Mouse (Mus musculus): Measurements from ENCODE around the gene Polrmt. TPM values are rescaled to one million over a fixed set of nuclear protein-coding genes. Genes with fewer than 3 reads are reported as not detected.

Polrmt gene
- polyA plus RNA-seq, 1 experiment from 2014 or later = 58.6 TPM

Other genes with a start within 250 kb of the Polrmt start
- 26.6 and 29.3 TPM in 2 replicates for gene Plpp2, start 212.8 kb downstream of the Polrmt start, polyA plus RNA-seq (2016; fragmentation: Nextera tagmentation; extraction: Ambion mirVana)
- 71.3 and 79.8 TPM in 2 replicates for gene Mier2, start 191.4 kb downstream of the Polrmt start, polyA plus RNA-seq (2016; fragmentation: Nextera tagmentation; extraction: Ambion mirVana)
- gene Theg, start 159.2 kb downstream of the Polrmt start, polyA plus RNA-seq (2016; fragmentation: Nextera tagmentation; extraction: Ambion mirVana) = not detected in 2 replicates
- not detected in 2 replicates for gene C2cd4c, start 132.6 kb downstream of the Polrmt start, polyA plus RNA-seq (2016; fragmentation: Nextera tagmentation; extraction: Ambion mirVana)
- gene Shc2, start 108.7 kb downstream of the Polrmt start, polyA plus RNA-seq (2016; fragmentation: Nextera tagmentation; extraction: Ambion mirVana) = 7.8 and 8.6 TPM in 2 replicates
- gene Odf3l2, start 100.8 kb downstream of the Polrmt start, polyA plus RNA-seq (2016; fragmentation: Nextera tagmentation; extraction: Ambion mirVana) = not detected in 2 replicates
- 3.7 and 6.4 TPM in 2 replicates for gene Madcam1, start 82.0 kb downstream of the Polrmt start, polyA plus RNA-seq (2016; fragmentation: Nextera tagmentation; extraction: Ambion mirVana)
- 68.0 and 73.0 TPM in 2 replicates for gene Tpgs1, start 77.2 kb downstream of the Polrmt start, polyA plus RNA-seq (2016; fragmentation: Nextera tagmentation; extraction: Ambion mirVana)
- 209 and 259 TPM in 2 replicates for gene Cdc34, start 64.4 kb downstream of the Polrmt start, polyA plus RNA-seq (2016; fragmentation: Nextera tagmentation; extraction: Ambion mirVana)
- 0.76 and 0.94 TPM in 2 replicates for gene Gzmm, start 57.6 kb downstream of the Polrmt start, polyA plus RNA-seq (2016; fragmentation: Nextera tagmentation; extraction: Ambion mirVana)
- 642 and 664 TPM in 2 replicates for gene Bsg, start 42.1 kb downstream of the Polrmt start, polyA plus RNA-seq (2016; fragmentation: Nextera tagmentation; extraction: Ambion mirVana)
- gene Hcn2, start 29.9 kb downstream of the Polrmt start, polyA plus RNA-seq (2016; fragmentation: Nextera tagmentation; extraction: Ambion mirVana) = 0.04 TPM in 1 of 2 replicates, not detected in the other
- gene Fgf22, start 8.5 kb upstream of the Polrmt start, polyA plus RNA-seq (2016; fragmentation: Nextera tagmentation; extraction: Ambion mirVana) = 0.28 and 0.65 TPM in 2 replicates
- 141 and 151 TPM in 2 replicates for gene Rnf126, start 20.4 kb upstream of the Polrmt start, polyA plus RNA-seq (2016; fragmentation: Nextera tagmentation; extraction: Ambion mirVana)
- 1.8 and 2.3 TPM in 2 replicates for gene Fstl3, start 30.7 kb upstream of the Polrmt start, polyA plus RNA-seq (2016; fragmentation: Nextera tagmentation; extraction: Ambion mirVana)
- 0.19 TPM in 1 of 2 replicates, not detected in the other for gene Prss57, start 44.4 kb upstream of the Polrmt start, polyA plus RNA-seq (2016; fragmentation: Nextera tagmentation; extraction: Ambion mirVana)
- 121 and 126 TPM in 2 replicates for gene Palm, start 47.0 kb upstream of the Polrmt start, polyA plus RNA-seq (2016; fragmentation: Nextera tagmentation; extraction: Ambion mirVana)
- 0.60 TPM in 1 of 2 replicates, not detected in the other for gene Misp, start 74.4 kb upstream of the Polrmt start, polyA plus RNA-seq (2016; fragmentation: Nextera tagmentation; extraction: Ambion mirVana)
- 485 and 494 TPM in 2 replicates for gene Ptbp1, start 107.8 kb upstream of the Polrmt start, polyA plus RNA-seq (2016; fragmentation: Nextera tagmentation; extraction: Ambion mirVana)
- gene Prtn3, start 127.9 kb upstream of the Polrmt start, polyA plus RNA-seq (2016; fragmentation: Nextera tagmentation; extraction: Ambion mirVana) = 9.1 and 15.3 TPM in 2 replicates
- 108 and 140 TPM in 2 replicates for gene Plppr3, start 128.1 kb upstream of the Polrmt start, polyA plus RNA-seq (2016; fragmentation: Nextera tagmentation; extraction: Ambion mirVana)
- not detected in 2 replicates for gene Elane, start 139.7 kb upstream of the Polrmt start, polyA plus RNA-seq (2016; fragmentation: Nextera tagmentation; extraction: Ambion mirVana)
- gene Cfd, start 144.3 kb upstream of the Polrmt start, polyA plus RNA-seq (2016; fragmentation: Nextera tagmentation; extraction: Ambion mirVana) = not detected in 2 replicates
- gene Med16, start 162.3 kb upstream of the Polrmt start, polyA plus RNA-seq (2016; fragmentation: Nextera tagmentation; extraction: Ambion mirVana) = 63.6 and 67.1 TPM in 2 replicates
- not detected in 2 replicates for gene Gm26602, start 164.3 kb upstream of the Polrmt start, polyA plus RNA-seq (2016; fragmentation: Nextera tagmentation; extraction: Ambion mirVana)
- gene Kiss1r, start 170.4 kb upstream of the Polrmt start, polyA plus RNA-seq (2016; fragmentation: Nextera tagmentation; extraction: Ambion mirVana) = 0.31 and 0.49 TPM in 2 replicates
- 116 and 143 TPM in 2 replicates for gene R3hdm4, start 174.6 kb upstream of the Polrmt start, polyA plus RNA-seq (2016; fragmentation: Nextera tagmentation; extraction: Ambion mirVana)
- gene Arid3a, start 180.5 kb upstream of the Polrmt start, polyA plus RNA-seq (2016; fragmentation: Nextera tagmentation; extraction: Ambion mirVana) = 18.2 and 29.4 TPM in 2 replicates
- 174 and 201 TPM in 2 replicates for gene Wdr18, start 213.6 kb upstream of the Polrmt start, polyA plus RNA-seq (2016; fragmentation: Nextera tagmentation; extraction: Ambion mirVana)
- 0.28 and 0.40 TPM in 2 replicates for gene Grin3b, start 224.1 kb upstream of the Polrmt start, polyA plus RNA-seq (2016; fragmentation: Nextera tagmentation; extraction: Ambion mirVana)
- gene Tmem259, start 237.7 kb upstream of the Polrmt start, polyA plus RNA-seq (2016; fragmentation: Nextera tagmentation; extraction: Ambion mirVana) = 14.9 and 16.4 TPM in 2 replicates
- 261 and 301 TPM in 2 replicates for gene Cnn2, start 242.0 kb upstream of the Polrmt start, polyA plus RNA-seq (2016; fragmentation: Nextera tagmentation; extraction: Ambion mirVana)
- 2.0 and 2.3 TPM in 2 replicates for gene Abca7, start 249.9 kb upstream of the Polrmt start, polyA plus RNA-seq (2016; fragmentation: Nextera tagmentation; extraction: Ambion mirVana)